15 mouse cellular contexts compared by ENCODE assay signal in genomic region chr9:75883481-75884190, GRCm38 (mm10).
"Had no signal": no experiment of that assay in that cellular context is flagged by ENCODE, and none has a peak within 500 bp of the region (broad histone marks: within the 10 kb centered on the region; RNA-seq: fewer than 3 reads in every experiment).

No protein-coding gene starts in this region.

- DNase-seq: kidney, postnatal 14 days; lung, adult 2 months; lung, postnatal 4 days; retina, postnatal 1 day; right cerebral cortex, postnatal 4 days; spleen, adult 18-20 months; thymus, adult 18-20 months; thymus, postnatal 14 days had no signal

- H3K27ac ChIP-seq: kidney, embryonic 15.5 days; liver, embryonic 15.5 days; midbrain, embryonic 10.5 days; midbrain, embryonic 15.5 days; neural tube, embryonic 12.5 days had no signal

- H3K36me3 ChIP-seq: kidney, embryonic 15.5 days; liver, embryonic 15.5 days; midbrain, embryonic 10.5 days; midbrain, embryonic 15.5 days; neural tube, embryonic 12.5 days had no signal

- H3K4me3 ChIP-seq: kidney, embryonic 15.5 days; liver, embryonic 15.5 days; midbrain, embryonic 10.5 days; midbrain, embryonic 15.5 days; neural tube, embryonic 12.5 days had no signal

- H3K4me1 ChIP-seq: kidney, embryonic 15.5 days; liver, embryonic 15.5 days; midbrain, embryonic 10.5 days; midbrain, embryonic 15.5 days; neural tube, embryonic 12.5 days had no signal

- H3K9me3 ChIP-seq: kidney, embryonic 15.5 days; liver, embryonic 15.5 days; midbrain, embryonic 15.5 days; neural tube, embryonic 12.5 days had no signal

- ATAC-seq: lung, postnatal 0 days; midbrain, embryonic 15.5 days had no signal

- H3K4me2 ChIP-seq: kidney, embryonic 15.5 days; liver, embryonic 11.5 days; liver, embryonic 15.5 days; midbrain, embryonic 15.5 days; neural tube, embryonic 12.5 days had no signal

- H3K9ac ChIP-seq: kidney, embryonic 15.5 days; liver, embryonic 15.5 days; midbrain, embryonic 15.5 days; neural tube, embryonic 12.5 days had no signal

- H3K27me3 ChIP-seq: kidney, embryonic 15.5 days; liver, embryonic 15.5 days; midbrain, embryonic 15.5 days; neural tube, embryonic 12.5 days had no signal
